Mouse (Mus musculus): ENCODE data around the gene Vmn2r51.
"Not testable (repeated sequence)": the region's sequence is repeated elsewhere in the genome, so short reads cannot be mapped to it uniquely, and the experiment has no call there.

- not testable (repeated sequence) for TF ChIP-seq EP300 (optimal IDR thresholded peaks at IDR 0.05); CTCF (IDR thresholded peaks at IDR 0.05; ENCODE audit: low read depth)
Observed at GRCm38 (mm10) chr7:10053196-10053595, 52.3 kb downstream of the Vmn2r51 start, which contains the start of gene Vmn2r50.

Measured in stomach, postnatal 0 days (tissue).